Mouse (Mus musculus): ENCODE measurements around the gene Nbea. TPM values are rescaled to one million over a fixed set of nuclear protein-coding genes. Genes with fewer than 3 reads are reported as not detected.
A peak's percentile ranks its signal among the peaks of the same experiment; 100 is the strongest.

The Nbea gene
- polyA plus RNA-seq, 1 experiment from 2014 or later: 0.59 TPM

DNA sequence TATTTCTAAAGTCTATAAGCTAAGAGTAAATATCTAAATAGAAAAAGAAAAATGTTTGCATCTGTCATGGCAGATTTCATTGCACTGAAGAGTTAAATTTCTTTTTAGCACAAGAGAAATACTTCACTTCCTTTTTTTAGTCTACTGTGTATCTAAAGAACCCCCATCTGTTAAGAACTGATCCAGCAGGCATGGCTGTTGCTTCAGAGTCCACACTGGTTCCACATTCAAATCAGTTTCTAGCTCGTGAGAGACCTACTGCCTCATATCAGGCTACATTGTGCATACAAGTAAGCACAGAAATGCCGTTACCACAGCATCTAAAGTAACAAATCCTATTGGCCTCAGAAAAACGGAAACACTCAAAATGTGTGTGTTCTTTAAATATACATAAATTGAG is 2.5 kb downstream of the Nbea start:
- no peak for ATAC-seq (ENCODE audit: low read depth)
- H3K9me3 ChIP-seq (replicated peaks; ENCODE audit: control insufficient read depth, low read length): no peaks in the 10 kb centered on the region
- H3K4me1 ChIP-seq (ENCODE audit: control insufficient read depth, low read depth, low read length): no peaks in the 10 kb centered on the region; the same call in none of the 2 replicates
- no peaks in the 10 kb centered on the region for H3K36me3 ChIP-seq (ENCODE audit: control insufficient read depth, insufficient read depth)
- H3K4me3 ChIP-seq (ENCODE audit: low read depth, low read length): no peak overlapping the region
- 21% methylated on average over 3 of the region's 3 CpGs for WGBS (ENCODE audit: insufficient replicate concordance)
- no peak overlapping the region for H3K9ac ChIP-seq (ENCODE audit: low read depth, low read length)
- no peak overlapping the region for H3K27ac ChIP-seq (ENCODE audit: low read length)
- H3K4me2 ChIP-seq (ENCODE audit: low read depth, low read length): no peak overlapping the region
- H3K27me3 ChIP-seq (ENCODE audit: control insufficient read depth, insufficient read depth, low read depth, low read length): peaks cover 30% of the 10 kb centered on the region

DNA sequence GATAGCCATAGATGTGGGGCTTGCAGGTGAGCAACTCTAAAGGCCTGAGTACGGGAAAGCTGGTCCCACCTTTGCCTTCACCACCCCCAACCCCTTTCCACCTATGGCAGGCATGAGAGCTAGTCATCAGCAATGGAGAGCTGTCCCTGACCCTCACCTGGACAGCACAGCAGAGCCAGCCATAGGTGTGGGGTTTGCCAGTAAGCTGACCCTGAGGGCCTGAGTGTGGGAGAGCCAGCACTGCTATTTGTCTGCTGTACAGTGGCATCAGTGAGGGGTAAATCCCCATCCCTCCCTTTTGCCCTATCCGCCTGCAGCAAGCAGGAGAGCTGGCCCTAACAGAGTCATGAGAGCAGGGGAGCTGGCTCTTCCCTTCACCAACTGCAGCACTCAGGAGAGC is 25.6 kb downstream of the Nbea start:
- ATAC-seq (ENCODE audit: low read depth): no peak
- Histone ChIP-seq H3K27me3 (ENCODE audit: control insufficient read depth, insufficient read depth, low read depth, low read length) (no peaks in the 10 kb centered on the region), H3K9ac (ENCODE audit: low read depth, low read length) (no peak overlapping the region), H3K36me3 (ENCODE audit: control insufficient read depth, insufficient read depth) (no peaks in the 10 kb centered on the region), H3K4me3 (ENCODE audit: low read depth, low read length) (no peak overlapping the region), H3K4me1 (ENCODE audit: control insufficient read depth, low read depth, low read length) (no peaks in the 10 kb centered on the region), H3K9me3 (replicated peaks; ENCODE audit: control insufficient read depth, low read length) (no peaks in the 10 kb centered on the region), H3K27ac (ENCODE audit: low read length) (no peak overlapping the region), H3K4me2 (ENCODE audit: low read depth, low read length) (no peak overlapping the region)
- 58% methylated on average over 2 of the region's 2 CpGs for WGBS (ENCODE audit: insufficient replicate concordance)

DNA sequence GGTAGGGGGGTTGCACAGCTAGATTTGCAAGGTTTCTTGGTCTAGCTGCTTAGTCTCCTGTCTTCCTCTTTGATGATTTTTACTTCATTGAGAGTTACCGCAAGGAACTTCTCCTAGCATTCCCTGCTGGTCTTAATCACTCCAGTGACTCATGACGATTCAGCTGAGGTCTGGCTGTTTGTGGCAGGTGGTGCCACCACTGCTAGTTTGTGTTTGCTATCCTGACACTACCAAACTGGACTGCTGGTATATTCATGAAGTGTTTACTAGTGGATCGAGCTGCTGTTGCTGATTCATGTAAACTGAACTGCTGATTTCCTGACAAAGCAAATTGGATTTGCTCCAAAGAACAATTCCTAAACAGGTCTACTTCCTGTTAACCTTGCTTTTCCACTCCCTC is 56.8 kb downstream of the Nbea start:
- H3K9ac ChIP-seq (ENCODE audit: low read depth, low read length): no peak overlapping the region
- H3K4me3 ChIP-seq (ENCODE audit: low read depth, low read length): no peak overlapping the region
- no peaks in the 10 kb centered on the region for H3K36me3 ChIP-seq (ENCODE audit: control insufficient read depth, insufficient read depth)
- WGBS (ENCODE audit: insufficient replicate concordance): 62% methylated on average over 3 of the region's 3 CpGs
- no peaks in the 10 kb centered on the region for H3K4me1 ChIP-seq (ENCODE audit: control insufficient read depth, low read depth, low read length)
- H3K9me3 ChIP-seq (replicated peaks; ENCODE audit: control insufficient read depth, low read length): no peaks in the 10 kb centered on the region
- no peak overlapping the region for H3K27ac ChIP-seq (ENCODE audit: low read length)
- no peaks in the 10 kb centered on the region for H3K27me3 ChIP-seq (ENCODE audit: control insufficient read depth, insufficient read depth, low read depth, low read length)
- no peak overlapping the region for H3K4me2 ChIP-seq (ENCODE audit: low read depth, low read length)
- ATAC-seq (ENCODE audit: low read depth): no peak

DNA sequence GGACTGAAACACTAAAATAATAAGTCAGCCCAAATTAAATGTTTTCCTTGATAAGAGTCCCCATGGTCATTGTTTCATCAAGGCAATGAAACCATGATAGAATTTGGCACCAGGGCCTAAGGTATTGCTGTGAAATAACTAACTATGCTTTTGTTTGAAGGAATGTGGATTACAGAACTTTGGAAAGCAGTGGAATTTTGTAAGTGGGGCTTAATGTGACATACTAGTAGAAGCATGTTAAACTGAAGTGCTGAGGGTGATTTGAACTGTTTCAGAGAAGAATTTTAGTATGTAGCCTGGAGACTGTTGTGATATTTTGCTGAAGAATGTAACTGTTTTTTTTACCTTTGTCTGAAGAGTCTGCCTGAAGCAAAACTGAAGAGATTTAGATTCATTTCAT is 66.9 kb downstream of the Nbea start:
- H3K9me3 ChIP-seq (replicated peaks; ENCODE audit: control insufficient read depth, low read length): no peaks in the 10 kb centered on the region
- no peak overlapping the region for H3K4me3 ChIP-seq (ENCODE audit: low read depth, low read length)
- no peaks in the 10 kb centered on the region for H3K36me3 ChIP-seq (ENCODE audit: control insufficient read depth, insufficient read depth)
- H3K4me1 ChIP-seq (ENCODE audit: control insufficient read depth, low read depth, low read length): no peaks in the 10 kb centered on the region
- no peak overlapping the region for H3K9ac ChIP-seq (ENCODE audit: low read depth, low read length)
- no peaks in the 10 kb centered on the region for H3K27me3 ChIP-seq (ENCODE audit: control insufficient read depth, insufficient read depth, low read depth, low read length)
- no peak overlapping the region for H3K4me2 ChIP-seq (ENCODE audit: low read depth, low read length)
- ATAC-seq (ENCODE audit: low read depth): no peak
- H3K27ac ChIP-seq (ENCODE audit: low read length): no peak overlapping the region

DNA sequence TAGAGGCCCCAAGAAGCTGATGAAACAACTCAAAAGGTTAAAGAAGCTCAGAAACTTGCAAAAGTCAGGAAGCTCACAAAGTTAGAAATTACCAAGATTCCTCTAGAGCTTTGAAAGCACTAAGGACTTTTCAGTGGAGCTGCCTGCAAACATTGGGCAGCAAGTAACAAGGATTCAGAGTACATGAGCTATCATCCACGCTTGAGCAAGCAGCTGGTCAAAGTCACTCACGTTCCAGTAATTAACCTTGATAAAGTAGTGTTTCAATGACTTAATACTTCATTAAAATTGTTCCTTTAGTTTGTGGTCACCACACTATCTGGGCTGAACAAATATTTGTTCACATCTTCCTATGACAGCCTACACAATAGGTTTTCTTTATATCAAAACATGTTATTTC is 75.4 kb downstream of the Nbea start:
- Histone ChIP-seq H3K27me3 (ENCODE audit: control insufficient read depth, insufficient read depth, low read depth, low read length) (no peaks in the 10 kb centered on the region), H3K36me3 (ENCODE audit: control insufficient read depth, insufficient read depth) (no peaks in the 10 kb centered on the region), H3K9me3 (replicated peaks; ENCODE audit: control insufficient read depth, low read length) (no peaks in the 10 kb centered on the region), H3K4me2 (ENCODE audit: low read depth, low read length) (no peak overlapping the region), H3K9ac (ENCODE audit: low read depth, low read length) (no peak overlapping the region), H3K4me1 (ENCODE audit: control insufficient read depth, low read depth, low read length) (no peaks in the 10 kb centered on the region), H3K27ac (ENCODE audit: low read length) (no peak overlapping the region), H3K4me3 (ENCODE audit: low read depth, low read length) (no peak overlapping the region)
- ATAC-seq (ENCODE audit: low read depth): no peak
- WGBS (ENCODE audit: insufficient replicate concordance): 51% methylated on average over 2 of the region's 2 CpGs

DNA sequence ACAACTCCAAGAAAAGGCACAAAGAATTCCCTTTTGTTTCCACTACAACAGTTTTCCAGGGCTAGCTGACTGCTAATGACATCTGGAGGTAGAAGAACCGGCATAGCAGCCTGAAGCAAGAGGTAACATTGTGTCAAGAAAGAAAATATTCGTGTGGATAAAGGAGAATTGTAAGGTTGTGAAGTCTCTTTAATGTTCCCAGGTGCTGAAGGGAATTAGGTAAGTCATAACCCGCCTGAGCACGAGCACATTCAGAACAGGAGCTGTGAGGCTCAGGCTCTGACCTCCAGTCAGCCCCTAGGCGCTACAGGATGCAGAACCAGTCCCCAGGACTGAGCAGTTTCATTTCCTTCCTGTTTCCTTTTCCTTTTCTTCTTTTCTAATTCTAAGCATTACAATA is 86.4 kb downstream of the Nbea start:
- Histone ChIP-seq H3K4me3 (ENCODE audit: low read depth, low read length) (no peak overlapping the region), H3K27me3 (ENCODE audit: control insufficient read depth, insufficient read depth, low read depth, low read length) (no peaks in the 10 kb centered on the region), H3K4me2 (ENCODE audit: low read depth, low read length) (no peak overlapping the region), H3K27ac (ENCODE audit: low read length) (no peak overlapping the region), H3K36me3 (ENCODE audit: control insufficient read depth, insufficient read depth) (no peaks in the 10 kb centered on the region), H3K9me3 (replicated peaks; ENCODE audit: control insufficient read depth, low read length) (no peaks in the 10 kb centered on the region), H3K4me1 (ENCODE audit: control insufficient read depth, low read depth, low read length) (no peaks in the 10 kb centered on the region), H3K9ac (ENCODE audit: low read depth, low read length) (no peak overlapping the region)
- WGBS (ENCODE audit: insufficient replicate concordance): 21% methylated on average over 5 of the region's 5 CpGs
- no peak for ATAC-seq (ENCODE audit: low read depth)

DNA sequence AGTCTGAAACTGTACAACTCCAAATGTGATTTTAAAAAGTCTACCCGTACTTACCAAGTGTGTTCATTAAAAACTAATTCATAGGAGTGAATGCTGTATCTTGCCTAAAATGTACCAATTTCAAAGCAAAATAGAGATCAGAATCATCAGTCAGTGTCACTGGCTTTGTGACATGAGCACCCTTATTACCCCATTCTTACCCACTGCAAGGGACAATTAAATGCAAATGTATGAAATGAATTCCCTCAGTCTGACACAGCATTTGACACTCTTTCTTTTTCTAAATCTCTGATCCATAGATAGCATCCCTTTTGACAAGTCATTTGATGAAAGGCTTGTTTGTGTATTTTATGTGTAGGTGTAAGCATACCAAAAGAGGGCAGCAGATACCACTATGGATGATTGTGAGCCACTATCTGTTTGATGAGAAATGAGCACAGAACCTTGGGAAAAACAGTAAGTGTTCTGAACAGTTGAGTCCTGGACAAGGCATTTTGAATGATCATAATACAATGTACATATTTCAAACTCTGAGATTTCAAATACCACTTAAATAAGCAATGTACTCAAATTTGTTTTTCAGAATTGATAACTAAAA is 104.4 kb downstream of the Nbea start:
- Histone ChIP-seq H3K4me2 (ENCODE audit: low read depth, low read length) (no peak overlapping the region), H3K4me3 (ENCODE audit: low read depth, low read length) (no peak overlapping the region), H3K9me3 (replicated peaks; ENCODE audit: control insufficient read depth, low read length) (no peaks in the 10 kb centered on the region), H3K9ac (ENCODE audit: low read depth, low read length) (no peak overlapping the region), H3K27ac (ENCODE audit: low read length) (no peak overlapping the region), H3K27me3 (ENCODE audit: control insufficient read depth, insufficient read depth, low read depth, low read length) (no peaks in the 10 kb centered on the region), H3K4me1 (ENCODE audit: control insufficient read depth, low read depth, low read length) (no peaks in the 10 kb centered on the region), H3K36me3 (ENCODE audit: control insufficient read depth, insufficient read depth) (no peaks in the 10 kb centered on the region)
- no peak for ATAC-seq (ENCODE audit: low read depth)
- WGBS (ENCODE audit: insufficient replicate concordance): 62% methylated on average over 1 of the region's 1 CpGs

DNA sequence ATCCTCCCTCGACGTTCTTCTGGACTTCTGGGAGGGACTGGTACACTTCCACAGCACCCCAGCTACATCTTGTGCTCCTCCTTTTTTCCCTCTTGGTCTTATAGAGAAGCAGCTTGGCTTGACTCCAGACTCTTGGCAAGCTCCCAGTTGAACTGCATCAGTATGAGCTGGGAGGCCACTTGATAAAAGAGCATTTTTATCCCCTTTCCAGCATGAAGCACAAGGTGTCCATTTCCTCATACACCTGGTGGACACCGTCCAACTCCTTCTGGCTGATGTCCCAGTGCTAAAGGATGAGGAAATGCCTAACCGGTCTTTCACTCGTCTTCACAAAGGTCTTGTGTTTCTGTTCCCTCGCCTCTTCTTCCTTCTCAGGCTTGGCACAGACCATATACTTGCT is 115.7 kb downstream of the Nbea start:
- no peak for ATAC-seq (ENCODE audit: low read depth)
- H3K36me3 ChIP-seq (ENCODE audit: control insufficient read depth, insufficient read depth): no peaks in the 10 kb centered on the region
- H3K27me3 ChIP-seq (ENCODE audit: control insufficient read depth, insufficient read depth, low read depth, low read length): no peaks in the 10 kb centered on the region
- no peak overlapping the region for H3K4me3 ChIP-seq (ENCODE audit: low read depth, low read length)
- no peaks in the 10 kb centered on the region for H3K4me1 ChIP-seq (ENCODE audit: control insufficient read depth, low read depth, low read length)
- no peak overlapping the region for H3K4me2 ChIP-seq (ENCODE audit: low read depth, low read length)
- no peak overlapping the region for H3K9ac ChIP-seq (ENCODE audit: low read depth, low read length)
- H3K9me3 ChIP-seq (replicated peaks; ENCODE audit: control insufficient read depth, low read length): no peaks in the 10 kb centered on the region
- WGBS (ENCODE audit: insufficient replicate concordance): 65% methylated on average over 6 of the region's 6 CpGs
- no peak overlapping the region for H3K27ac ChIP-seq (ENCODE audit: low read length)

DNA sequence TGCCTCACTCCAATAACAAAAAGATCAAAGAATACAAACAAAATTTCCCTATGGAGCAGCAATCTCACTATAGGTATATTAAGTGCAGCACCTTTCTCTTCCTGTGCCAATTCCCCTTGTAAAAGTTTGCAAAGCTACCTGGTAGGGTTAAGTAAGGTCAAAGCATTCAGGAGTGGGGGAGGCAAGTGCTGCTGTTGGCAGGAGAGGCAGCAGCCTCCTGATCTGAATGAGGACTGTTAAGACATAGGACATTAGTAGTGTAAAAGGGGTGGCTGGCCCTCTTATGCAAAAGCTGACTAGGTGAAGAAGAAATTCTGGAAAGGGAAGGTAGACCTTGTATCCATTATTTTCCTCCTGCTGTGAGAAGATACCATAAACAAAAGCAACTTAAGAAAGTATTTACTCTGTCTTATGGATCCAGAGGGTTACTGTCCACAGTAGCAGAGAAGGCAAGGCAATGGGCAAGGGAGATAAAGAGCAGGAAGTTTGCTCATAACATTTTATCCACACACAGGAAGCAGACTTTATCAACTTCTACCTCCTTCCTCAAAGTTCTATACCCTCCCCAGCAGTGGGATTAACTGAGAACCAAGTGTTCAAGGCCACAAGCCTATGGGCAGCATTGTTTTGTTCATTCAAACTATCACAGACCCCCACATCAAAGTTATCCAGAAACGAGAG is 117.0 kb downstream of the Nbea start:
- Histone ChIP-seq H3K4me2 (ENCODE audit: low read depth, low read length) (no peak overlapping the region), H3K9ac (ENCODE audit: low read depth, low read length) (no peak overlapping the region), H3K27me3 (ENCODE audit: control insufficient read depth, insufficient read depth, low read depth, low read length) (no peaks in the 10 kb centered on the region), H3K27ac (ENCODE audit: low read length) (no peak overlapping the region), H3K4me3 (ENCODE audit: low read depth, low read length) (no peak overlapping the region), H3K4me1 (ENCODE audit: control insufficient read depth, low read depth, low read length) (no peaks in the 10 kb centered on the region), H3K36me3 (ENCODE audit: control insufficient read depth, insufficient read depth) (no peaks in the 10 kb centered on the region), H3K9me3 (replicated peaks; ENCODE audit: control insufficient read depth, low read length) (no peaks in the 10 kb centered on the region)
- ATAC-seq (ENCODE audit: low read depth): 0 out of 2 replicates have a peak, but pooled peaks have one; percentile 19
- WGBS (ENCODE audit: insufficient replicate concordance): 45% methylated on average over 1 of the region's 1 CpGs

All from liver, embryonic 16.5 days (tissue).